Mouse (Mus musculus): Measurements from ENCODE around the gene Inpp5b.

The Inpp5b gene

GRCm38 (mm10) chr4:124811347-124811975 lies 69.8 kb downstream of the Inpp5b start:
- peak; percentile 61 to 72 for DNase-seq (ENCODE audit: low spot score in 2 of 2)

GRCm38 (mm10) chr4:124815901-124816300 lies 74.3 kb downstream of the Inpp5b start:
- no peak for DNase-seq (ENCODE audit: low spot score in 2 of 2)

- DNase-seq (ENCODE audit: low spot score in 2 of 2): no peak
These were observed 76.2 kb downstream of the Inpp5b start for GRCm38 (mm10) chr4:124817803-124818202.

GRCm38 (mm10) chr4:124818832-124819231 lies 77.2 kb downstream of the Inpp5b start:
- no peak for DNase-seq (ENCODE audit: low spot score in 2 of 2)

GRCm38 (mm10) chr4:124824967-124825366 lies 83.3 kb downstream of the Inpp5b start:
- no peak for DNase-seq (ENCODE audit: low spot score in 2 of 2)

GRCm38 (mm10) chr4:124825371-124825965 lies 83.8 kb downstream of the Inpp5b start:
- no peak for DNase-seq (ENCODE audit: low spot score in 2 of 2)

GRCm38 (mm10) chr4:124829671-124830070 lies 88.0 kb downstream of the Inpp5b start:
- no peak for DNase-seq (ENCODE audit: low spot score in 2 of 2)

- DNase-seq (ENCODE audit: low spot score in 2 of 2): no peak
These were observed 91.1 kb downstream of the Inpp5b start for GRCm38 (mm10) chr4:124832796-124833195.

GRCm38 (mm10) chr4:124838035-124838700 lies 96.5 kb downstream of the Inpp5b start:
- DNase-seq (ENCODE audit: low spot score in 2 of 2): no peak

GRCm38 (mm10) chr4:124840998-124841397 lies 99.3 kb downstream of the Inpp5b start:
- DNase-seq (ENCODE audit: low spot score in 2 of 2): no peak

GRCm38 (mm10) chr4:124843493-124843892 lies 101.8 kb downstream of the Inpp5b start:
- no peak for DNase-seq (ENCODE audit: low spot score in 2 of 2)

GRCm38 (mm10) chr4:124847573-124847972 lies 105.9 kb downstream of the Inpp5b start:
- peak; percentile 85 to 87 for DNase-seq (ENCODE audit: low spot score in 2 of 2)

GRCm38 (mm10) chr4:124849631-124850260 lies 108.1 kb downstream of the Inpp5b start:
- peak; percentile 74 to 83 for DNase-seq (ENCODE audit: low spot score in 2 of 2)

GRCm38 (mm10) chr4:124850261-124850913 lies 108.7 kb downstream of the Inpp5b start, which contains the start of gene Yrdc:
Gene Yrdc (plus strand): TSS chr4:124850679.
- DNase-seq (ENCODE audit: low spot score in 2 of 2): peak; percentile 89 to 94
